Mouse (Mus musculus) thymus, adult 2 months (tissue): ENCODE results near the gene Palm.

ENCODE experiments used
- CTCF ChIP-seq: fragments of 200-500 bp; IDR thresholded peaks from 2 replicates; pipeline ENCODE4 v1.5.1; 2012; ENCODE audit warnings: mild to moderate bottlenecking, control low read depth, low read length, moderate library complexity, borderline replicate concordance; ENCODE audit not compliant: control insufficient read depth, poor library complexity, insufficient read depth; ENCODE audit errors: extremely low read depth
- POLR2A ChIP-seq: fragments of 200-500 bp; IDR thresholded peaks from 2 replicates; pipeline ENCODE4 v1.6.1; 2012; ENCODE audit warnings: mild to moderate bottlenecking, low read length, control low read depth, moderate library complexity; ENCODE audit not compliant: control insufficient read depth, poor library complexity, insufficient read depth; ENCODE audit errors: extremely low read depth

GRCm38 (mm10) chr10:79865801-79866295 lies 72.5 kb downstream of the Palm start:
- no peak for TF ChIP-seq CTCF
- TF ChIP-seq POLR2A: no peak
